Mouse (Mus musculus) telencephalon, adult 2 months (tissue): ENCODE measurements around the gene Ceacam1.
"Not testable (repeated sequence)": the region's sequence is repeated elsewhere in the genome, so short reads cannot be mapped to it uniquely, and the experiment has no call there.

Source experiments
- DNase-seq: peaks from one replicate; pipeline ENCODE4 v3.0.0-alpha.2; 2011; ENCODE audit warnings: low read depth, low spot score

Ceacam1 gene

GRCm38 (mm10) chr7:25439978-25440815 lies 37.2 kb downstream of the Ceacam1 start:
- no peak for DNase-seq

- DNase-seq: no peak
These were observed 38.1 kb downstream of the Ceacam1 start for GRCm38 (mm10) chr7:25439124-25439822.

- no peak for DNase-seq
These were observed 40.7 kb downstream of the Ceacam1 start for GRCm38 (mm10) chr7:25436704-25437103.

- no peak for DNase-seq
These were observed 41.2 kb downstream of the Ceacam1 start for GRCm38 (mm10) chr7:25436226-25436625.

- DNase-seq: no peak
These were observed 41.9 kb downstream of the Ceacam1 start for GRCm38 (mm10) chr7:25435546-25435851.

- no peak for DNase-seq
These were observed 42.5 kb downstream of the Ceacam1 start for GRCm38 (mm10) chr7:25434654-25435545.

GRCm38 (mm10) chr7:25433781-25434560 lies 43.4 kb downstream of the Ceacam1 start:
- DNase-seq: no peak

GRCm38 (mm10) chr7:25433007-25433541 lies 44.3 kb downstream of the Ceacam1 start:
- DNase-seq: no peak

GRCm38 (mm10) chr7:25432381-25432780 lies 45.0 kb downstream of the Ceacam1 start:
- no peak for DNase-seq

- no peak for DNase-seq
These were observed 47.3 kb downstream of the Ceacam1 start for GRCm38 (mm10) chr7:25429886-25430784.

GRCm38 (mm10) chr7:25428321-25428720 lies 49.1 kb downstream of the Ceacam1 start:
- no peak for DNase-seq

GRCm38 (mm10) chr7:25427144-25427543 lies 50.3 kb downstream of the Ceacam1 start:
- no peak for DNase-seq

- DNase-seq: not testable (repeated sequence)
These were observed 51.0 kb downstream of the Ceacam1 start for GRCm38 (mm10) chr7:25426380-25426779.

- peak; percentile 49 for DNase-seq
These were observed 53.0 kb downstream of the Ceacam1 start for GRCm38 (mm10) chr7:25424429-25424828.

GRCm38 (mm10) chr7:25422286-25422841 lies 55.0 kb downstream of the Ceacam1 start:
- no peak for DNase-seq

- no peak for DNase-seq
These were observed 57.5 kb downstream of the Ceacam1 start for GRCm38 (mm10) chr7:25419943-25420342.

GRCm38 (mm10) chr7:25419536-25419935 lies 57.9 kb downstream of the Ceacam1 start:
- no peak for DNase-seq

GRCm38 (mm10) chr7:25417597-25417996 lies 59.8 kb downstream of the Ceacam1 start:
- DNase-seq: no peak

GRCm38 (mm10) chr7:25412833-25413441 lies 64.5 kb downstream of the Ceacam1 start, which contains the start of gene Cxcl17:
Gene Cxcl17 (minus strand): TSS chr7:25412886.
- DNase-seq: no peak
